Mouse (Mus musculus) intestine, embryonic 16.5 days (tissue): ENCODE results near the gene Ppp1r18. TPM values are rescaled to one million over a fixed set of nuclear protein-coding genes. Genes with fewer than 3 reads are reported as not detected.

Source experiments
- ATAC-seq: fragments of 200-750 bp; cut with Nextera tagmentation; 2 replicates; pipeline ENCODE4 v1.8.0; 2017; ENCODE audit warnings: moderate TSS enrichment, moderate library complexity
- H3K27ac ChIP-seq: fragments of 300-500 bp; sonication (generic); 2 replicates; pipeline ENCODE4 v1.5.1; 2014; ENCODE audit warnings: mild to moderate bottlenecking, low read length
- H3K27me3 ChIP-seq: fragments of 300-500 bp; sonication (generic); replicated peaks from 2 replicates; pipeline ENCODE4 v1.6.1; 2014; ENCODE audit warnings: low read length, control low read depth, mixed read lengths; ENCODE audit not compliant: control insufficient read depth, insufficient read depth
- H3K36me3 ChIP-seq: fragments of 300-500 bp; sonication (generic); 2 replicates; pipeline ENCODE4 v1.6.1; 2014; ENCODE audit warnings: low read length, control low read depth; ENCODE audit not compliant: control insufficient read depth, insufficient read depth
- H3K4me1 ChIP-seq: fragments of 300-500 bp; sonication (generic); 2 replicates; pipeline ENCODE4 v1.6.1; 2014; ENCODE audit warnings: low read length, control low read depth, mixed read lengths; ENCODE audit not compliant: control insufficient read depth, insufficient read depth
- H3K4me2 ChIP-seq: fragments of 300-500 bp; sonication (generic); 2 replicates; pipeline ENCODE4 v1.6.1; 2014; ENCODE audit warnings: low read depth, low read length, control low read depth
- H3K4me3 ChIP-seq: fragments of 300-500 bp; sonication (generic); 2 replicates; pipeline ENCODE4 v1.5.1; 2014; ENCODE audit warnings: mild to moderate bottlenecking, low read length
- H3K9ac ChIP-seq: fragments of 300-500 bp; sonication (generic); 2 replicates; pipeline ENCODE4 v1.6.1; 2014; ENCODE audit warnings: low read depth, low read length
- H3K9me3 ChIP-seq: fragments of 300-500 bp; sonication (generic); 2 replicates; pipeline ENCODE4 v1.6.1; 2016; ENCODE audit warnings: low read length, control low read depth; ENCODE audit not compliant: control insufficient read depth
- WGBS: fragments of 180-500 bp; shearing (Covaris S2); extraction: QIAGEN DNeasy Blood & Tissue Kit; methylation state at CpG from one replicate; pipeline ENCODE4 v1.1.7; 2014; 5-methylcytosine and 5-hydroxymethylcytosine counted together
- polyA plus RNA-seq: library from polyadenylated mRNA; unstranded; fragments of >200 nt; fragmentation: Nextera tagmentation; extraction: Ambion mirVana; gene quantifications from 2 replicates; pipeline ENCODE4 v1.2.1, GENCODE M21; 2015

The Ppp1r18 gene
- polyA plus RNA-seq = 19.3 and 19.4 TPM in 2 replicates

- H3K4me1 ChIP-seq = peaks cover 30% of the 10 kb centered on the region
- peak within 1 kb of the TSS; percentile 89 for H3K27ac ChIP-seq
- H3K4me3 ChIP-seq = peak within 1 kb of the TSS; percentile 62
- H3K36me3 ChIP-seq = no peaks in the 10 kb centered on the region
- under 1% methylated on average over 44 of the region's 48 CpGs for WGBS
- H3K27me3 ChIP-seq = no peaks in the 10 kb centered on the region
- ATAC-seq = peak; percentile 50
- H3K9me3 ChIP-seq = no peaks in the 10 kb centered on the region
- H3K9ac ChIP-seq = peak within 1 kb of the TSS; percentile 77
- H3K4me2 ChIP-seq = peak within 1 kb of the TSS; percentile 81
Measured at GRCm38 (mm10) chr17:35865481-35866280, at the start of gene Ppp1r18. Gene Ppp1r18 (plus strand): TSS chr17:35865593.

GRCm38 (mm10) chr17:35815836-35816235, 49.6 kb upstream of the Ppp1r18 start:
- Histone ChIP-seq H3K4me1 (peaks cover 42% of the 10 kb centered on the region), H3K27ac (peak overlapping the region; percentile 65), H3K9me3 (no peaks in the 10 kb centered on the region), H3K9ac (no peak overlapping the region), H3K4me3 (no peak overlapping the region), H3K27me3 (no peaks in the 10 kb centered on the region), H3K36me3 (no peaks in the 10 kb centered on the region), H3K4me2 (0 out of 2 replicates have a peak overlapping the region, but pooled peaks have one; percentile 6)
- ATAC-seq = peak; percentile 56
- 43% methylated on average over 7 of the region's 7 CpGs for WGBS

GRCm38 (mm10) chr17:35816686-35817085, 48.7 kb upstream of the Ppp1r18 start:
- ATAC-seq = no peak

GRCm38 (mm10) chr17:35817226-35817625, 48.2 kb upstream of the Ppp1r18 start:
- no peaks in the 10 kb centered on the region for H3K27me3 ChIP-seq
- H3K4me1 ChIP-seq = peaks cover 44% of the 10 kb centered on the region
- H3K9me3 ChIP-seq = no peaks in the 10 kb centered on the region
- WGBS = 64% methylated on average over 10 of the region's 10 CpGs
- no peaks in the 10 kb centered on the region for H3K36me3 ChIP-seq
- no peak overlapping the region for H3K27ac ChIP-seq
- no peak overlapping the region for H3K9ac ChIP-seq
- no peak for ATAC-seq
- H3K4me2 ChIP-seq = no peak overlapping the region
- no peak overlapping the region for H3K4me3 ChIP-seq

More at GRCm38 (mm10) chr17:35816686-35817085, 48.7 kb upstream of the Ppp1r18 start:
- Histone ChIP-seq H3K27me3 (no peaks in the 10 kb centered on the region), H3K4me2 (no peak overlapping the region), H3K9me3 (no peaks in the 10 kb centered on the region), H3K4me3 (no peak overlapping the region), H3K27ac (no peak overlapping the region; the same call in 1 of the 2 replicates), H3K4me1 (peaks cover 44% of the 10 kb centered on the region), H3K36me3 (no peaks in the 10 kb centered on the region), H3K9ac (no peak overlapping the region)
- WGBS = 45% methylated on average over 8 of the region's 14 CpGs

- Histone ChIP-seq H3K4me3 (no peak overlapping the region), H3K9ac (no peak overlapping the region)
- WGBS = 76% methylated on average over 5 of the region's 5 CpGs
Measured at GRCm38 (mm10) chr17:35820111-35820510, 45.3 kb upstream of the Ppp1r18 start.

GRCm38 (mm10) chr17:35821439-35822430, 43.7 kb upstream of the Ppp1r18 start, which contains the start of gene Ier3:
Gene Ier3 (plus strand): TSS chr17:35821684.
- 1% methylated on average over 62 of the region's 62 CpGs for WGBS
- Histone ChIP-seq H3K9me3 (no peaks in the 10 kb centered on the region), H3K4me3 (peak within 1 kb of the TSS; percentile 77), H3K27ac (peak within 1 kb of the TSS; percentile 87), H3K4me2 (peak within 1 kb of the TSS; percentile 83), H3K27me3 (no peaks in the 10 kb centered on the region), H3K36me3 (no peaks in the 10 kb centered on the region), H3K9ac (peak within 1 kb of the TSS; percentile 84), H3K4me1 (peaks cover 25% of the 10 kb centered on the region)
- ATAC-seq = peak; percentile 64

More at GRCm38 (mm10) chr17:35820111-35820510, 45.3 kb upstream of the Ppp1r18 start:
- Histone ChIP-seq H3K4me1 (peaks cover 39% of the 10 kb centered on the region), H3K9me3 (no peaks in the 10 kb centered on the region), H3K4me2 (no peak overlapping the region), H3K27ac (no peak overlapping the region), H3K27me3 (no peaks in the 10 kb centered on the region), H3K36me3 (no peaks in the 10 kb centered on the region)
- ATAC-seq = no peak

GRCm38 (mm10) chr17:35822564-35822963, 42.8 kb upstream of the Ppp1r18 start:
- Histone ChIP-seq H3K27ac (peak overlapping the region; percentile 87), H3K9me3 (no peaks in the 10 kb centered on the region), H3K4me2 (peak overlapping the region; percentile 83), H3K36me3 (0 out of 2 replicates have a peak, but pooled peaks cover 4% of the 10 kb centered on the region), H3K9ac (peak overlapping the region; percentile 84), H3K4me1 (peaks cover 18% of the 10 kb centered on the region), H3K27me3 (no peaks in the 10 kb centered on the region), H3K4me3 (peak overlapping the region; percentile 77)
- 5% methylated on average over 11 of the region's 11 CpGs for WGBS
- peak; percentile 7 for ATAC-seq

GRCm38 (mm10) chr17:35822964-35823937, 42.1 kb upstream of the Ppp1r18 start, which contains the start of gene Flot1:
Gene Flot1 (plus strand): TSS chr17:35823230.
- peak; percentile 85 for ATAC-seq
- H3K4me3 ChIP-seq = peak within 1 kb of the TSS; percentile 77
- peak within 1 kb of the TSS; percentile 87 for H3K27ac ChIP-seq
- no peaks in the 10 kb centered on the region for H3K27me3 ChIP-seq
- H3K9ac ChIP-seq = peak within 1 kb of the TSS; percentile 84
- H3K4me2 ChIP-seq = peak within 1 kb of the TSS; percentile 83
- H3K36me3 ChIP-seq = 0 out of 2 replicates have a peak, but pooled peaks cover 7% of the 10 kb centered on the region
- H3K9me3 ChIP-seq = no peaks in the 10 kb centered on the region
- WGBS = 1% methylated on average over 46 of the region's 47 CpGs
- H3K4me1 ChIP-seq = peaks cover 18% of the 10 kb centered on the region
